Mouse (Mus musculus) heart, adult 2 months (tissue): ENCODE results near the gene C2. TPM values are rescaled to one million over a fixed set of nuclear protein-coding genes. Genes with fewer than 3 reads are reported as not detected.

Experiments
- DNase-seq, 2 experiments: peaks; one replicate each; pipeline ENCODE4 v3.0.0; 2021
- H3K27ac ChIP-seq: fragments of 200-600 bp; 2 replicates; pipeline ENCODE4 v1.8.1; 2022
- H3K27me3 ChIP-seq: fragments of 200-500 bp; 2 replicates; pipeline ENCODE4 v1.6.1; 2012; ENCODE audit warnings: mild to moderate bottlenecking, low read length, inconsistent platforms, mixed read lengths; ENCODE audit not compliant: control insufficient read depth, insufficient read depth
- H3K36me3 ChIP-seq: fragments of 200-500 bp; 2 replicates; pipeline ENCODE4 v1.6.1; 2012; ENCODE audit warnings: low read length, inconsistent platforms; ENCODE audit not compliant: control insufficient read depth, insufficient read depth
- H3K4me1 ChIP-seq: fragments of 200-500 bp; 2 replicates; pipeline ENCODE4 v1.6.1; 2011; ENCODE audit warnings: low read length; ENCODE audit not compliant: control insufficient read depth, insufficient read depth
- H3K4me3 ChIP-seq: fragments of 200-600 bp; 2 replicates; pipeline ENCODE4 v1.8.1; 2022
- H3K79me2 ChIP-seq: fragments of 200-500 bp; replicated peaks from 2 replicates; pipeline ENCODE4 v1.6.1; 2012; ENCODE audit warnings: mild to moderate bottlenecking, inconsistent platforms, low read length, moderate library complexity, mixed read lengths; ENCODE audit not compliant: control insufficient read depth, insufficient read depth
- H3K9ac ChIP-seq: fragments of 200-500 bp; 2 replicates; pipeline ENCODE4 v1.6.1; 2012; ENCODE audit warnings: low read depth, mild to moderate bottlenecking, control low read depth, inconsistent platforms, low read length, mixed read lengths
- CTCF ChIP-seq: fragments of 200-600 bp; IDR thresholded peaks from 2 replicates; pipeline ENCODE4 v1.8.1; 2022; ENCODE audit warnings: antibody characterized with exemption, mild to moderate bottlenecking, moderate library complexity
- EP300 ChIP-seq: fragments of 200-500 bp; IDR thresholded peaks from 2 replicates; pipeline ENCODE4 v1.6.1; 2011; ENCODE audit warnings: low read depth, low read length, control low read depth; ENCODE audit not compliant: insufficient read depth
- POLR2A ChIP-seq: fragments of 200-500 bp; IDR thresholded peaks from 2 replicates; pipeline ENCODE4 v1.6.1; 2011; ENCODE audit warnings: mild to moderate bottlenecking, low read depth, low read length, control low read depth; ENCODE audit not compliant: insufficient read depth
- WGBS: fragments of 180-500 bp; shearing (Covaris S2); methylation state at CpG from one replicate; pipeline ENCODE4 v1.1.7; 2018; 5-methylcytosine and 5-hydroxymethylcytosine counted together
- intact Hi-C: fragments of 180-260 bp; cut with DNase I; formaldehyde crosslinking; loops from one replicate; pipeline ENCODE4 v1.15.1; 2025
- polyA plus RNA-seq: library from polyadenylated mRNA; depleted of rRNA; stranded (reverse); fragments of >200 nt; gene quantifications from 2 replicates; pipeline ENCODE4 v1.2.3, GENCODE M21; 2012
- total RNA-seq, 2 experiments: library from RNA; stranded (reverse); gene quantifications; 2 replicates each; pipeline ENCODE4 v1.2.3; 2021

C2 gene
- total and polyA plus RNA-seq, 3 experiments, result 1.8 to 4.5 (median 3.1) TPM

DNA sequence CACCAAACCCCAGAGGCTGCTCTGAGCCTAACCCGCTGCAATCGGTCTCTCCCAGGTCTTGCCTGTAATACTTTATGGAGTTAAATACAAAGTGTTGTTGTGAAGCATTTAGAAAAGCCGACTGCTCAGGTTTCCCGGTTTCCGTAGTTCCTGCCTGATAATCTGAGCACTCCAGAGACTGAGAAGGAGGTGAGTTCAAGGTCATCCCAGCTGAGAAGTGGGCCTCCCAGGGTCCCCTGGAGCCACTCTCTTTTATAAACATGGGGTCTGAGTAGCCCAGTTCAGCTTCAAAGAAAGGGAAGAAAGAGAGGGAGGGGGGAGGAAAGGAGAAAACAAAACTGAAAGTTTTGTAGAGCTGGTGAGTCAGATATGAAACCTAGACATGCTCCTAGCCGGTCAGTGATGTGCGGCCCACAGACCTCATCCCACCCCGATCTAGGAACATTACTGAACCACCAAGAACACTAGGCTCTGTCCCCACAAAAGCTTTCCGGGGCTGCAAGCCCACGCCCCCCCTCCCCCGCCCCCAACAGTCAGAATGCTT is 18.7 kb downstream of the C2 start, which contains the start of gene Zbtb12:
Gene Zbtb12 (plus strand): TSS at position 148 of the 544 bp plus-strand sequence.
- no peaks in the 10 kb centered on the region for H3K36me3 ChIP-seq
- no peak within 1 kb of the TSS for H3K27ac ChIP-seq
- TF ChIP-seq POLR2A, result no peak
- no peak for TF ChIP-seq CTCF
- no peak for TF ChIP-seq EP300
- H3K27me3 ChIP-seq, result no peaks in the 10 kb centered on the region
- DNase-seq, result no peak
- H3K4me3 ChIP-seq, result no peak within 1 kb of the TSS
- intact Hi-C loops, result no loop called here
- H3K9ac ChIP-seq, result no peak within 1 kb of the TSS; the same call in 1 of the 2 replicates
- no peaks in the 10 kb centered on the region for H3K79me2 ChIP-seq
- no peaks in the 10 kb centered on the region for H3K4me1 ChIP-seq
- WGBS, result 54% methylated on average over 11 of the region's 11 CpGs

DNA sequence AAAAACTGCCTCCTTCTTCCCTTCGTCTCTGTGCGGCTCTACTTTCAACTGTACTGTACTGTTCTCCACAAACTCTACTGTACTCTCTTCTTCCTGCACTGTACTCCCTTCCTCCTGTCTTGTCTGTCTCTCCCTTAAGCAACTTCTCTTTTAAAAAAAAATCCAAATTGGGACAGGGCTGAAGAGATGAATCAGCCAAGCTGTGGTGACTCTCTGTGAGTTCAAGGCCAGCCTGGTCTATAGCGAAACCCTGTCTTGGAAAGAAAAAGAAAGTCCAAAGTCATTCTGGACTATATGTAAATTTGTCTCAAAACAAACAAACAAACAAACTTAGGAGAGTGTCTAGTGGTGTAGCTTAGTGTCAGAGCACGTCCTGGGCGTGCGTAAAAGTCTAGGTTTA is 23.7 kb downstream of the C2 start:
- intact Hi-C loops, result no loop called here
- TF ChIP-seq CTCF, result no peak
- no peak for TF ChIP-seq POLR2A
- TF ChIP-seq EP300, result no peak
- H3K9ac ChIP-seq, result no peak overlapping the region
- no peak for DNase-seq
- H3K27me3 ChIP-seq, result no peaks in the 10 kb centered on the region
- H3K79me2 ChIP-seq, result no peaks in the 10 kb centered on the region
- H3K27ac ChIP-seq, result no peak overlapping the region
- no peaks in the 10 kb centered on the region for H3K36me3 ChIP-seq
- WGBS, result 87% methylated on average over 6 of the region's 6 CpGs
- H3K4me3 ChIP-seq, result no peak overlapping the region
- no peaks in the 10 kb centered on the region for H3K4me1 ChIP-seq

DNA sequence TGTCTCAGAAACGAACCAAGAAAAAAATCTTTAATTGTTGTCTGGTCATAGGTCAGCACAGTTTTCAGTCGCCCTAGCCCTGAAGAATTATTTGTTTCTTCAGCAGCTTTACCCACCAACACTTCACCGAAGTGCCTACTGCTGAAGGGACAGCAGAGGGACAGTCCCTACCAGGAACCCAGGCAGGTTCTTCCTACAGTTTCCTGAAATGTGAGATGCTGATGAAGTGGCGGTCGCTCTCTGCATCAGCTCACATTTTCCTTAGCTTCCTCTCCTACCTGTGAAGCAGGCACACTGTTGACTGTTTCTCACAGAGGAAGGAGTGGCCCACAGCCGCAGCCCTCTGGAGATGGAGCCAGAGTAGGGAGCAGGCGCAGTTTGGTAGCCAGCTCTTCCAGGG is 32.1 kb downstream of the C2 start:
- intact Hi-C loops, result no loop called here
- Histone ChIP-seq H3K27ac (no peak overlapping the region), H3K36me3 (no peaks in the 10 kb centered on the region), H3K4me3 (no peak overlapping the region), H3K27me3 (no peaks in the 10 kb centered on the region), H3K4me1 (no peaks in the 10 kb centered on the region), H3K79me2 (no peaks in the 10 kb centered on the region), H3K9ac (no peak overlapping the region)
- 48% methylated on average over 7 of the region's 7 CpGs for WGBS
- TF ChIP-seq CTCF, result no peak
- no peak for TF ChIP-seq EP300
- no peak for TF ChIP-seq POLR2A
- DNase-seq, result no peak

DNA sequence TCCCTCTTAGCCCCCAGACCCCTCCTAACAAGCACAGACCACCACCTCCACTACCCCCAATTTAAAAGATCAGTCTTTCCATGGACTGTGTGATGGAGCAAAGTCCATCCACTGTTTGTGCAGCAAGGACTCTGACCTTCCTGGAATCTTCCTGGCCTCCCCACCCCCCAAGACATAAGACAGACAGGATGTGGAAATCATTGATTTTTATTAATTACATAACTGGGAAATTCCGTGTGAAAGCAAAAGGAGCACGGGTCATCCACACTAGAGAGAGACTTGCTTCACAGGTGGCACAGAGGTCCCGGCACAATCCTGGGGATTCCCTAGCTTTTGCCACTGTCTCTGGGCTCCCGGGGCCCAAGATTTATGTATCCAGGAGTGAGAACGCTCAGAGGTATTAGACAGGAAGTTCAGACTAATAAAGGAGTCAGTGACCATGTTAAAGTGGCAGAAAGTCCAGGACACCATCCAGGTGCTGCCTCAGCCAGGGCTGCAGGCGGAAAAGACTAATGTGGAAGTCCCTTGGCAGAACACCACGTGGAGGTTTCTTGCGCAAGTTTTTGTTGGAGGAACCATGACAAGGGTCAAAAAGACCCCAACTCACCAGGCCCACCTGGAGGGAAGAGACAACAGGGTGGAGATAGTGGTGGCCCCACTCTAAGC is 35.5 kb downstream of the C2 start, which contains the start of gene Cfb:
Gene Cfb (minus strand): TSS at position 103 of the 666 bp plus-strand sequence.
- 49% methylated on average over 8 of the region's 8 CpGs for WGBS
- Histone ChIP-seq H3K4me1 (no peaks in the 10 kb centered on the region), H3K9ac (no peak within 1 kb of the TSS), H3K79me2 (no peaks in the 10 kb centered on the region), H3K27me3 (no peaks in the 10 kb centered on the region), H3K27ac (no peak within 1 kb of the TSS), H3K4me3 (no peak within 1 kb of the TSS), H3K36me3 (no peaks in the 10 kb centered on the region)
- TF ChIP-seq POLR2A (no peak), CTCF (no peak), EP300 (no peak)
- DNase-seq, result no peak
- intact Hi-C loops, result no loop called here

DNA sequence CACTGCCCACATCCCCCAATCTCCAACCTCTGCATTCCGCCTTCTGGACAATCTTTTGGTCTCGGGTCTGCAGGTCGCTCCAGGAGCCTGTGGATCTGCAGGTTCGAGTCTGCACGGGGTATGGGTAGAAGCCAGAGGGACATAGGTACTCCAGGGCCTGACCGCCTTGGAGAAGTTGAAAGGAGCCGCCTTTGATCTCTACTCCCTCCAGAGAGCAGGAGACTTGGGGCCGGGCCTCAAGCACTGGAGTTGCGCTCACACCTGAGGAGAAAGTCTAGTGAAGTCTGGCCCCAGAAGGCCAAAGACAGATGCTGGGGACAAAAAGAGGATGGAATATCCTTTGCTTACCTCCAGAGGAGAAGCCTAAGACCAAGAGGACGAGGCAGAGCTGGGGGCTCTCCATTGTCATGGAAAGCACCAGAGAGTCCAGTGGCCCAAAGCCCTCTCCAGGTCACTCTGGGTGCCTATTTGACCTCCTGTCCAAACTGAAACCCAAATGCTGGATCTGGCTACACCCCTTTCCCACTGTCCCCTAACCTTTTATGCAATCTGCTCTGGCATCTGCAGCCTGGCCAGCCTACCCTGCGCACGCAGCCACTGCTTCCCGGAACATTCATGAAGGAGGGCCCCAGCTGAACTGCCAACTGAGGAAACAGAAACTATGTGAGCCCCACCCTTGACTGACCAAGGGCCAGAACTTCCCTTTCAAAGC is 36.2 kb downstream of the C2 start:
- H3K27ac ChIP-seq, result no peak overlapping the region
- H3K4me3 ChIP-seq, result no peak overlapping the region
- H3K36me3 ChIP-seq, result no peaks in the 10 kb centered on the region
- no peaks in the 10 kb centered on the region for H3K79me2 ChIP-seq
- TF ChIP-seq CTCF (no peak), EP300 (no peak), POLR2A (no peak)
- no peak overlapping the region for H3K9ac ChIP-seq
- H3K4me1 ChIP-seq, result no peaks in the 10 kb centered on the region
- 59% methylated on average over 13 of the region's 13 CpGs for WGBS
- intact Hi-C loops, result no loop called here
- no peaks in the 10 kb centered on the region for H3K27me3 ChIP-seq
- peak in 1 of 2 experiments; percentile 26 for DNase-seq

GRCm38 (mm10) chr17:34860514-34860913 is 37.6 kb downstream of the C2 start:
- no peaks in the 10 kb centered on the region for H3K4me1 ChIP-seq
- whole genome bisulfite sequencing, result 81% methylated on average over 9 of the region's 9 CpGs
- no peaks in the 10 kb centered on the region for H3K36me3 ChIP-seq
- H3K9ac ChIP-seq, result no peak overlapping the region
- intact Hi-C loops, result no loop called here
- no peak for DNase-seq
- no peak for TF ChIP-seq EP300
- H3K4me3 ChIP-seq, result no peak overlapping the region
- no peaks in the 10 kb centered on the region for H3K27me3 ChIP-seq
- no peak overlapping the region for H3K27ac ChIP-seq
- no peaks in the 10 kb centered on the region for H3K79me2 ChIP-seq
